Mouse (Mus musculus): ENCODE results near the gene Gria2. TPM values are rescaled to one million over a fixed set of nuclear protein-coding genes. Genes with fewer than 3 reads are reported as not detected.

Gene Gria2
- 2.1 TPM for polyA plus RNA-seq (2014; fragmentation: Illumina TruSeq; extraction: RNeasy Lipid Tissue Mini Kit (QIAGEN cat#74804); ENCODE audit: low read depth, low replicate concordance)

GRCm38 (mm10) chr3:80802596-80803081 lies at the start of gene Gria2:
Gria2 (minus strand) TSS chr3:80802835.

Other genes starting within 250 kb of the Gria2 start
- 4.9 TPM for gene Glrb, start 110.8 kb upstream of the Gria2 start, polyA plus RNA-seq (2014; fragmentation: Illumina TruSeq; extraction: RNeasy Lipid Tissue Mini Kit (QIAGEN cat#74804); ENCODE audit: low read depth, low replicate concordance)
- gene Pdgfc, start 233.6 kb upstream of the Gria2 start, polyA plus RNA-seq (2014; fragmentation: Illumina TruSeq; extraction: RNeasy Lipid Tissue Mini Kit (QIAGEN cat#74804); ENCODE audit: low read depth, low replicate concordance), result 7.3 TPM